Mouse (Mus musculus) testis, adult 2 months (tissue): ENCODE measurements around the gene Ermap.

Experiments
- CTCF ChIP-seq: fragments of 200-500 bp; IDR thresholded peaks from 2 replicates; pipeline ENCODE4 v1.5.1; 2012; ENCODE audit warnings: low read depth, mild to moderate bottlenecking, inconsistent platforms, low read length, moderate library complexity; ENCODE audit not compliant: control insufficient read depth, insufficient read depth, insufficient replicate concordance
- POLR2A ChIP-seq: fragments of 200-500 bp; IDR thresholded peaks from 2 replicates; pipeline ENCODE4 v1.6.1; 2012; ENCODE audit warnings: low read depth, mild to moderate bottlenecking, inconsistent platforms, low read length, moderate library complexity; ENCODE audit not compliant: control insufficient read depth

- TF ChIP-seq CTCF (no peak), POLR2A (no peak)
These were observed 41.1 kb downstream of the Ermap start for GRCm38 (mm10) chr4:119148741-119149140.
